Mouse (Mus musculus): ENCODE measurements at regions not wholly inside any gene's neighbourhood (a gene's known extent, or its start where the extent isn't known, plus 50 kb on each side); places are given as distances from the start of the nearest gene placed in this dataset.

- POLR2A ChIA-PET: interaction anchor here in 2 of 4 experiments (0.7 to 1.4 kb wide), 2 partner anchors 28 to 146 kb away, joined by 3 read pairs; no protein-coding TSS in a partner anchor
- CTCF ChIA-PET: interaction anchor here in 2 of 4 experiments (0.6 to 1.2 kb wide), 2 partner anchors 9 to 23 kb away, joined by 3 read pairs; no protein-coding TSS in a partner anchor
These were observed 122.0 kb downstream of the Sall1 start for GRCm38 (mm10) chr8:88921967-88922366.

GRCm38 (mm10) chr8:88919282-88919681 is 124.7 kb downstream of the Sall1 start:
- ChIA-PET POLR2A (interaction anchor here in 2 of 4 experiments (0.6 to 1.5 kb wide), 2 partner anchors 31 to 496 kb away, joined by 3 to 5 read pairs; no protein-coding TSS in a partner anchor), CTCF (no interaction called here)

GRCm38 (mm10) chr8:88916064-88916463 is 127.9 kb downstream of the Sall1 start:
- POLR2A ChIA-PET: interaction anchor here in 1 of 4 experiments (0.6 to 0.7 kb wide), 2 partner anchors 522 to 1913 kb away, joined by 3 to 6 read pairs; no protein-coding TSS in a partner anchor

GRCm38 (mm10) chr8:88914657-88915056 is 129.3 kb downstream of the Sall1 start:
- ChIA-PET POLR2A (interaction anchor here in 1 of 4 experiments (0.7 kb wide), 1 partner anchor 58 kb away, joined by 3 read pairs; no protein-coding TSS in a partner anchor), CTCF (no interaction called here)

More at GRCm38 (mm10) chr8:88916064-88916463, 127.9 kb downstream of the Sall1 start:
- CTCF ChIA-PET: interaction anchor here in 2 of 4 experiments (0.5 to 0.7 kb wide), 2 partner anchors 241 to 681 kb away, joined by 3 to 11 read pairs; no protein-coding TSS in a partner anchor

GRCm38 (mm10) chr8:88914190-88914589 is 129.8 kb downstream of the Sall1 start:
- CTCF ChIA-PET: no interaction called here
- POLR2A ChIA-PET: interaction anchor here in 1 of 4 experiments (0.7 kb wide), 1 partner anchor 58 kb away, joined by 3 read pairs; no protein-coding TSS in a partner anchor

GRCm38 (mm10) chr8:88906244-88906643 is 137.7 kb downstream of the Sall1 start:
- POLR2A ChIA-PET: interaction anchor here in 1 of 4 experiments (1.0 kb wide), 1 partner anchor 43 kb away, joined by 3 read pairs; no protein-coding TSS in a partner anchor
- CTCF ChIA-PET: no interaction called here

- CTCF ChIA-PET: interaction anchor here in 1 of 4 experiments (0.5 kb wide), 1 partner anchor 1160 kb away, joined by 3 read pairs; no protein-coding TSS in a partner anchor
- POLR2A ChIA-PET: interaction anchor here in 1 of 4 experiments (0.8 to 1.1 kb wide), 2 partner anchors 12 to 14 kb away, joined by 3 read pairs; no protein-coding TSS in a partner anchor
These were observed 140.9 kb downstream of the Sall1 start for GRCm38 (mm10) chr8:88903094-88903493.

- CTCF ChIA-PET: interaction anchor here in 1 of 4 experiments (0.8 kb wide), 1 partner anchor 1058 kb away, joined by 4 read pairs; no protein-coding TSS in a partner anchor
These were observed 160.1 kb downstream of the Sall1 start for GRCm38 (mm10) chr8:88883751-88884390.

GRCm38 (mm10) chr8:88879857-88880256 is 164.1 kb downstream of the Sall1 start:
- ChIA-PET CTCF (no interaction called here), POLR2A (no interaction called here)

More at GRCm38 (mm10) chr8:88883751-88884390, 160.1 kb downstream of the Sall1 start:
- POLR2A ChIA-PET: interaction anchor here in 2 of 4 experiments (0.5 to 1.0 kb wide), 3 partner anchors 29 to 1313 kb away, joined by 3 to 4 read pairs (median 3); no protein-coding TSS in a partner anchor

GRCm38 (mm10) chr8:88877921-88878320 is 166.0 kb downstream of the Sall1 start:
- CTCF ChIA-PET: no interaction called here
- POLR2A ChIA-PET: no interaction called here

GRCm38 (mm10) chr8:88862846-88863455 is 166.1 kb downstream of the Cyld start:
- ChIA-PET POLR2A (interaction anchor here in 1 of 4 experiments (1.0 kb wide), 1 partner anchor 43 kb away, joined by 3 read pairs; no protein-coding TSS in a partner anchor), CTCF (no interaction called here)

- CTCF ChIA-PET: no interaction called here
- POLR2A ChIA-PET: no interaction called here
These were observed 160.4 kb downstream of the Cyld start for GRCm38 (mm10) chr8:88857216-88857615.

GRCm38 (mm10) chr8:88853200-88853599 is 156.4 kb downstream of the Cyld start:
- CTCF ChIA-PET: interaction anchor here in 1 of 4 experiments (0.6 kb wide), 1 partner anchor 14 kb away, joined by 3 read pairs; no protein-coding TSS in a partner anchor
- POLR2A ChIA-PET: no interaction called here

GRCm38 (mm10) chr8:88845916-88846315 is 149.1 kb downstream of the Cyld start:
- POLR2A ChIA-PET: interaction anchor here in 1 of 4 experiments (0.6 kb wide), 1 partner anchor 396 kb away, joined by 5 read pairs; no protein-coding TSS in a partner anchor
- CTCF ChIA-PET: interaction anchor here in 1 of 4 experiments (0.6 kb wide), 1 partner anchor 19 kb away, joined by 3 read pairs; no protein-coding TSS in a partner anchor

- CTCF ChIA-PET: interaction anchor here in 3 of 4 experiments (0.6 to 1.4 kb wide), 3 partner anchors 8 to 25 kb away, joined by 3 read pairs; no protein-coding TSS in a partner anchor
- POLR2A ChIA-PET: interaction anchor here in 3 of 4 experiments (0.6 to 1.2 kb wide), 3 partner anchors 106 to 648 kb away, joined by 3 to 4 read pairs (median 3); no protein-coding TSS in a partner anchor
These were observed 147.5 kb downstream of the Cyld start for GRCm38 (mm10) chr8:88844370-88844769.

- POLR2A ChIA-PET: interaction anchor here in 1 of 4 experiments (0.6 to 0.8 kb wide), 2 partner anchors 108 to 934 kb away, joined by 3 to 6 read pairs; no protein-coding TSS in a partner anchor
- CTCF ChIA-PET: no interaction called here
These were observed 145.6 kb downstream of the Cyld start for GRCm38 (mm10) chr8:88842451-88842850.

GRCm38 (mm10) chr8:88840096-88840495 is 143.3 kb downstream of the Cyld start:
- CTCF ChIA-PET: no interaction called here
- POLR2A ChIA-PET: interaction anchor here in 2 of 4 experiments (0.6 to 0.8 kb wide), 2 partner anchors 144 to 389 kb away, joined by 3 to 9 read pairs; no protein-coding TSS in a partner anchor

- ChIA-PET CTCF (interaction anchor here in 2 of 4 experiments (0.5 to 2.0 kb wide), 5 partner anchors 9 to 769 kb away, joined by 3 to 5 read pairs (median 3); no protein-coding TSS in a partner anchor), POLR2A (interaction anchor here in 2 of 4 experiments (0.6 to 1.5 kb wide), 5 partner anchors 16 to 436 kb away, joined by 3 to 4 read pairs (median 3); no protein-coding TSS in a partner anchor)
These were observed 139.0 kb downstream of the Cyld start for GRCm38 (mm10) chr8:88835756-88836291.

GRCm38 (mm10) chr8:88825816-88826215 is 129.0 kb downstream of the Cyld start:
- ChIA-PET CTCF (interaction anchor here in 1 of 4 experiments (1.4 kb wide), 1 partner anchor 10 kb away, joined by 5 read pairs; no protein-coding TSS in a partner anchor), POLR2A (no interaction called here)

Data from embryonic stem cell, embryonic (primary cell).